Mouse (Mus musculus): Measurements from ENCODE around the gene Olfml2a.

GRCm38 (mm10) chr2:38970057-38970456 lies 38.3 kb downstream of the Olfml2a start:
- no peak for TF ChIP-seq CTCF (conservative IDR thresholded peaks at IDR 0.05; ENCODE audit: low read length)
- TF ChIP-seq POU5F1 (IDR thresholded peaks at IDR 0.05; ENCODE audit: borderline replicate concordance, low read length): no peak
